Mouse (Mus musculus): ENCODE results near the gene Zfp65. TPM values are rescaled to one million over a fixed set of nuclear protein-coding genes. Genes with fewer than 3 reads are reported as not detected.

Gene Zfp65
- polyA plus RNA-seq (2017; shearing (Covaris generic)): 8.0 TPM

GRCm38 (mm10) chr13:67728641-67729318 is at the start of gene Zfp65:
Zfp65 (minus strand) TSS chr13:67729173.

GRCm38 (mm10) chr13:67754333-67755306 is 25.6 kb upstream of the Zfp65 start, which contains the start of gene Zfp85:
Zfp85 (minus strand) TSS chr13:67755228.

GRCm38 (mm10) chr13:67686971-67687370 is 42.0 kb downstream of the Zfp65 start, which contains the start of gene Zfp738:
Zfp738 (minus strand) TSS chr13:67687071.

Other genes with a start within 250 kb of the Zfp65 start
- gene Zfp874b, start 244.9 kb downstream of the Zfp65 start, polyA plus RNA-seq (2017; shearing (Covaris generic)): 13.9 TPM
- 17.3 TPM for gene Zfp58, start 228.6 kb downstream of the Zfp65 start, polyA plus RNA-seq (2017; shearing (Covaris generic))
- gene Gm26965, start 203.0 kb downstream of the Zfp65 start, polyA plus RNA-seq (2017; shearing (Covaris generic)): not detected
- 44.6 TPM for gene Zfp87, start 203.0 kb downstream of the Zfp65 start, polyA plus RNA-seq (2017; shearing (Covaris generic))
- 15.9 TPM for gene Zfp748, start 175.3 kb downstream of the Zfp65 start, polyA plus RNA-seq (2017; shearing (Covaris generic))
- gene Zfp729b, start 119.5 kb downstream of the Zfp65 start, polyA plus RNA-seq (2017; shearing (Covaris generic)): 5.3 TPM
- gene Gm49345, start 91.4 kb downstream of the Zfp65 start, polyA plus RNA-seq (2017; shearing (Covaris generic)): 3.1 TPM
- 4.8 TPM for gene Zfp729a, start 91.4 kb downstream of the Zfp65 start, polyA plus RNA-seq (2017; shearing (Covaris generic))
- 12.5 TPM for gene Zfp738, start 42.1 kb downstream of the Zfp65 start, polyA plus RNA-seq (2017; shearing (Covaris generic))
- gene Zfp85, start 26.1 kb upstream of the Zfp65 start, polyA plus RNA-seq (2017; shearing (Covaris generic)): 2.1 TPM
- gene Zfp493, start 50.5 kb upstream of the Zfp65 start, polyA plus RNA-seq (2017; shearing (Covaris generic)): not detected
- gene Zfp273, start 84.6 kb upstream of the Zfp65 start, polyA plus RNA-seq (2017; shearing (Covaris generic)): 1.2 TPM
- not detected for gene Gm10037, start 101.9 kb upstream of the Zfp65 start, polyA plus RNA-seq (2017; shearing (Covaris generic))
- not detected for gene BC048507, start 134.2 kb upstream of the Zfp65 start, polyA plus RNA-seq (2017; shearing (Covaris generic))

All from effector memory CD4-positive, alpha-beta T cell, adult 7 months (primary cell).